23 mouse cellular contexts compared by ENCODE assay signal in genomic region chr17:47588517-47588916, GRCm38 (mm10). TPM values are rescaled to one million over a fixed set of nuclear protein-coding genes. Genes with fewer than 3 reads are reported as not detected.
DNase-seq lines count a peak whose midpoint lies in the region; ATAC-seq and TF ChIP-seq lines count a peak whose summit lies in the region.
"Had no signal": no experiment of that assay in that cellular context is flagged by ENCODE, and none has a peak within 500 bp of the region (broad histone marks: within the 10 kb centered on the region; RNA-seq: fewer than 3 reads in every experiment).

No protein-coding gene starts in this region.

- H3K36me3 ChIP-seq in liver, embryonic 15.5 days (replicated peaks), result no peaks in the 10 kb centered on the region
- no peaks in the 10 kb centered on the region for H3K36me3 ChIP-seq in ES-Bruce4 (ENCODE audit: control insufficient read depth, insufficient read depth, low read length, poor library complexity, severe bottlenecking)
- H3K36me3 ChIP-seq in forebrain, embryonic 12.5 days (replicated peaks), result no peaks in the 10 kb centered on the region
- H3K36me3 ChIP-seq: embryonic facial prominence, embryonic 13.5 days; embryonic facial prominence, embryonic 15.5 days; forebrain, embryonic 10.5 days; forebrain, embryonic 15.5 days had no signal

- no peak for DNase-seq in liver
- DNase-seq in thymus, postnatal 4 days, result peak; percentile 5
- no peak for DNase-seq in thymus, postnatal 25 days
- DNase-seq: adrenal gland, adult 2 months; adrenal gland, postnatal 10 days; adrenal gland, postnatal 25 days; cerebellum, adult 11 months; cerebellum, adult 18-20 months; cerebellum, adult 8-10 months; cerebellum, adult 9-11 months; cerebellum, postnatal 14 days; cerebellum, postnatal 36 days; embryo, embryonic 11 days; forebrain, postnatal 0 days had no signal

- no peak overlapping the region for H3K4me3 ChIP-seq in liver, embryonic 15.5 days (replicated peaks)
- no peak overlapping the region for H3K4me3 ChIP-seq in ES-Bruce4 (ENCODE audit: low read depth, low read length)
- no peak overlapping the region for H3K4me3 ChIP-seq in forebrain, embryonic 12.5 days (replicated peaks)
- H3K4me3 ChIP-seq: embryonic facial prominence, embryonic 13.5 days; embryonic facial prominence, embryonic 15.5 days; erythroblast, embryonic 14.5 days; forebrain, embryonic 10.5 days; forebrain, embryonic 13.5 days; forebrain, embryonic 15.5 days had no signal

- TF ChIP-seq POLR2A in ES-Bruce4 (IDR thresholded peaks at IDR 0.05; ENCODE audit: insufficient read depth, low read length), result no peak

- H3K9ac ChIP-seq in liver, embryonic 15.5 days, result no peak overlapping the region
- no peak overlapping the region for H3K9ac ChIP-seq in ES-Bruce4 (ENCODE audit: low read depth, poor library complexity, severe bottlenecking)
- no peak overlapping the region for H3K9ac ChIP-seq in forebrain, embryonic 12.5 days
- H3K9ac ChIP-seq: embryonic facial prominence, embryonic 13.5 days; embryonic facial prominence, embryonic 15.5 days; forebrain, embryonic 13.5 days; forebrain, embryonic 15.5 days; forebrain, postnatal 0 days had no signal

- TF ChIP-seq CTCF in ES-Bruce4 (IDR thresholded peaks at IDR 0.05; ENCODE audit: low read depth, low read length), result no peak

- H3K9me3 ChIP-seq in liver, embryonic 15.5 days (replicated peaks), result no peaks in the 10 kb centered on the region
- H3K9me3 ChIP-seq in ES-Bruce4 (replicated peaks; ENCODE audit: control insufficient read depth, insufficient read depth, low read length, poor library complexity, severe bottlenecking), result no peaks in the 10 kb centered on the region
- no peaks in the 10 kb centered on the region for H3K9me3 ChIP-seq in forebrain, embryonic 12.5 days
- H3K9me3 ChIP-seq: embryonic facial prominence, embryonic 13.5 days; embryonic facial prominence, embryonic 15.5 days; forebrain, embryonic 10.5 days; forebrain, embryonic 13.5 days; forebrain, embryonic 15.5 days had no signal

- peaks cover 52% of the 10 kb centered on the region for H3K4me1 ChIP-seq in liver, embryonic 15.5 days (replicated peaks)
- peaks cover 2% of the 10 kb centered on the region for H3K4me1 ChIP-seq in ES-Bruce4 (ENCODE audit: control insufficient read depth, insufficient read depth, low read length)
- H3K4me1 ChIP-seq in forebrain, embryonic 12.5 days, result peaks cover 4% of the 10 kb centered on the region; the same call in 1 of the 2 replicates

- H3K4me2 ChIP-seq in liver, embryonic 15.5 days, result no peak overlapping the region
- H3K4me2 ChIP-seq in forebrain, embryonic 12.5 days, result no peak overlapping the region
- H3K4me2 ChIP-seq: embryonic facial prominence, embryonic 13.5 days; embryonic facial prominence, embryonic 15.5 days; forebrain, embryonic 13.5 days; forebrain, embryonic 15.5 days had no signal

- no peak for TF ChIP-seq EP300 in ES-Bruce4 (IDR thresholded peaks at IDR 0.05; ENCODE audit: insufficient read depth, low read depth, low read length)

- WGBS in liver, embryonic 15.5 days (ENCODE audit: insufficient replicate concordance), result 78% methylated on average over 8 of the region's 8 CpGs
- WGBS in forebrain, embryonic 12.5 days, result 84% methylated on average over 8 of the region's 8 CpGs

- ATAC-seq in liver, embryonic 15.5 days (ENCODE audit: insufficient read depth), result no peak
- ATAC-seq in forebrain, embryonic 12.5 days (ENCODE audit: low FRiP score), result no peak
- ATAC-seq: forebrain, embryonic 13.5 days; forebrain, embryonic 15.5 days; forebrain, postnatal 0 days had no signal

- no peaks in the 10 kb centered on the region for H3K27me3 ChIP-seq in liver, embryonic 15.5 days
- H3K27me3 ChIP-seq in ES-Bruce4 (ENCODE audit: control insufficient read depth, insufficient read depth, low read length, poor library complexity, severe bottlenecking), result no peaks in the 10 kb centered on the region
- H3K27me3 ChIP-seq in forebrain, embryonic 12.5 days, result no peaks in the 10 kb centered on the region
- H3K27me3 ChIP-seq: embryonic facial prominence, embryonic 13.5 days; embryonic facial prominence, embryonic 15.5 days; forebrain, embryonic 13.5 days; forebrain, embryonic 15.5 days had no signal

- peak overlapping the region; percentile 33; the same call in 1 of the 2 replicates for H3K27ac ChIP-seq in liver, embryonic 15.5 days (replicated peaks)
- peak overlapping the region; percentile 90 for H3K27ac ChIP-seq in ES-Bruce4 (ENCODE audit: insufficient read depth, low read length)
- no peak overlapping the region for H3K27ac ChIP-seq in forebrain, embryonic 12.5 days
- H3K27ac ChIP-seq: embryonic facial prominence, embryonic 13.5 days; embryonic facial prominence, embryonic 15.5 days; forebrain, embryonic 10.5 days; forebrain, embryonic 13.5 days; forebrain, embryonic 15.5 days had no signal

RNA-seq across cellular contexts. Expression of gene Bysl, which starts 22.8 kb away (rescaled TPM):
- 16.5 and 18.0 TPM in 2 replicates for polyA plus RNA-seq in liver, embryonic 15.5 days (2015; fragmentation: Nextera tagmentation; extraction: Ambion mirVana)
- polyA plus RNA-seq in ES-Bruce4 (2011; ENCODE audit: insufficient read depth, insufficient read length, low read depth, missing spikeins), result 24.9 and 25.7 TPM in 2 replicates
- polyA plus RNA-seq in forebrain, embryonic 12.5 days (2016; fragmentation: Nextera tagmentation; extraction: Ambion mirVana), result 32.7 and 33.7 TPM in 2 replicates

RNA-seq across cellular contexts. Expression of gene Med20, which starts 22.9 kb away (rescaled TPM):
- 21.6 and 26.0 TPM in 2 replicates for polyA plus RNA-seq in liver, embryonic 15.5 days (2015; fragmentation: Nextera tagmentation; extraction: Ambion mirVana)
- 26.4 and 36.9 TPM in 2 replicates for polyA plus RNA-seq in ES-Bruce4 (2011; ENCODE audit: insufficient read depth, insufficient read length, low read depth, missing spikeins)
- polyA plus RNA-seq in forebrain, embryonic 12.5 days (2016; fragmentation: Nextera tagmentation; extraction: Ambion mirVana), result 38.5 and 41.5 TPM in 2 replicates

RNA-seq across cellular contexts. Expression of gene Gm20517, which starts 22.9 kb away (rescaled TPM):
- polyA plus RNA-seq in liver, embryonic 15.5 days (2015; fragmentation: Nextera tagmentation; extraction: Ambion mirVana), result 2.1 and 2.4 TPM in 2 replicates
- 4.5 and 11.9 TPM in 2 replicates for polyA plus RNA-seq in ES-Bruce4 (2011; ENCODE audit: insufficient read depth, insufficient read length, low read depth, missing spikeins)
- 1.6 and 2.7 TPM in 2 replicates for polyA plus RNA-seq in forebrain, embryonic 12.5 days (2016; fragmentation: Nextera tagmentation; extraction: Ambion mirVana)

RNA-seq across cellular contexts. Expression of gene Usp49, which starts 42.0 kb away (rescaled TPM):
- polyA plus RNA-seq in liver, embryonic 15.5 days (2015; fragmentation: Nextera tagmentation; extraction: Ambion mirVana), result 2.8 and 3.7 TPM in 2 replicates
- 15.8 and 16.8 TPM in 2 replicates for polyA plus RNA-seq in ES-Bruce4 (2011; ENCODE audit: insufficient read depth, insufficient read length, low read depth, missing spikeins)
- polyA plus RNA-seq in forebrain, embryonic 12.5 days (2016; fragmentation: Nextera tagmentation; extraction: Ambion mirVana), result 11.1 and 12.2 TPM in 2 replicates
